Mouse (Mus musculus) limb, embryonic 12.5 days (tissue): ENCODE results near the gene Tut1. TPM values are rescaled to one million over a fixed set of nuclear protein-coding genes. Genes with fewer than 3 reads are reported as not detected.

Experiments used
- ATAC-seq: fragments of 200-750 bp; cut with Nextera tagmentation; 2 replicates; pipeline ENCODE4 v1.8.0; 2017; ENCODE audit warnings: low read depth, moderate TSS enrichment; ENCODE audit not compliant: insufficient number of reproducible peaks, insufficient read depth, low FRiP score, low TSS enrichment
- H3K27ac ChIP-seq: fragments of 300-500 bp; sonication (generic); 2 replicates; pipeline ENCODE4 v1.5.1; 2016; ENCODE audit warnings: mild to moderate bottlenecking, moderate library complexity
- H3K27me3 ChIP-seq: fragments of 300-500 bp; sonication (generic); 2 replicates; pipeline ENCODE4 v1.6.1; 2016; ENCODE audit warnings: mild to moderate bottlenecking, moderate library complexity
- H3K36me3 ChIP-seq: fragments of 300-500 bp; sonication (generic); 2 replicates; pipeline ENCODE4 v1.6.1; 2016; ENCODE audit warnings: mild to moderate bottlenecking, moderate library complexity
- H3K4me1 ChIP-seq: fragments of 300-500 bp; sonication (generic); replicated peaks from 2 replicates; pipeline ENCODE4 v1.6.1; 2016
- H3K4me2 ChIP-seq: fragments of 300-500 bp; sonication (generic); 2 replicates; pipeline ENCODE4 v1.6.1; 2016; ENCODE audit warnings: mild to moderate bottlenecking, moderate library complexity
- H3K4me3 ChIP-seq: fragments of 300-500 bp; sonication (generic); replicated peaks from 2 replicates; pipeline ENCODE4 v1.5.1; 2016; ENCODE audit warnings: mild to moderate bottlenecking
- H3K9ac ChIP-seq: fragments of 300-500 bp; sonication (generic); replicated peaks from 2 replicates; pipeline ENCODE4 v1.6.1; 2016; ENCODE audit warnings: mild to moderate bottlenecking, moderate library complexity
- H3K9me3 ChIP-seq: fragments of 300-500 bp; sonication (generic); 2 replicates; pipeline ENCODE4 v1.6.1; 2016; ENCODE audit warnings: mild to moderate bottlenecking, moderate library complexity
- WGBS: fragments of 180-500 bp; shearing (Covaris S2); methylation state at CpG from one replicate; pipeline ENCODE4 v1.1.7; 2016; 5-methylcytosine and 5-hydroxymethylcytosine counted together
- polyA plus RNA-seq: library from polyadenylated mRNA; unstranded; fragments of >200 nt; fragmentation: Nextera tagmentation; extraction: Ambion mirVana; gene quantifications from 2 replicates; pipeline ENCODE4 v1.2.1, GENCODE M21; 2016

The Tut1 gene
- polyA plus RNA-seq, 1 experiment from 2014 or later, result 39.7 TPM

DNA sequence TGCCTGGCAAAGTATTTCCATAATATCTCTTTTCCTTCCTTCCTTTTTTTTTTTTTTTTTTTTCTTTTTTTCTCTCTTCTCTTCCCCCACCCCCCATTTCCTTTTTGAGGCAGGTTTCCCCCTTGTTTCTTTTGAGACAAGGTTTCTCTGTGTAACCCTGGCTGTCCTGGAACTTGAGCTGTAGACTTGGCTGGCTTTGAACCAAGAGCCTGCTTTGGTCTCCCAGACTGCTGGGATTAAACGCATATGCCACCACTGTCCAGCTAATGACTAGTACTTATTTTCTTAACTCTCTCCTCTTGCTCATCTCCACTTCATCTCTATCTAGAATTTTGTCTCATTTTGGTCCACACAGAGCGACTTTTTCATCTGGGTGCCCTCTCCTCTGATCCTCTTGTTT is 10.6 kb upstream of the Tut1 start:
- peaks cover 34% of the 10 kb centered on the region for H3K4me1 ChIP-seq
- peak overlapping the region; percentile 98 for H3K9ac ChIP-seq
- peak overlapping the region; percentile 66 for H3K4me2 ChIP-seq
- peak overlapping the region; percentile 99; the same call in 1 of the 2 replicates for H3K27ac ChIP-seq
- peaks cover 71% of the 10 kb centered on the region for H3K36me3 ChIP-seq
- 75% methylated on average over 2 of the region's 2 CpGs for WGBS
- no peaks in the 10 kb centered on the region for H3K9me3 ChIP-seq
- ATAC-seq, result no peak
- no peaks in the 10 kb centered on the region for H3K27me3 ChIP-seq
- peak overlapping the region; percentile 74 for H3K4me3 ChIP-seq

DNA sequence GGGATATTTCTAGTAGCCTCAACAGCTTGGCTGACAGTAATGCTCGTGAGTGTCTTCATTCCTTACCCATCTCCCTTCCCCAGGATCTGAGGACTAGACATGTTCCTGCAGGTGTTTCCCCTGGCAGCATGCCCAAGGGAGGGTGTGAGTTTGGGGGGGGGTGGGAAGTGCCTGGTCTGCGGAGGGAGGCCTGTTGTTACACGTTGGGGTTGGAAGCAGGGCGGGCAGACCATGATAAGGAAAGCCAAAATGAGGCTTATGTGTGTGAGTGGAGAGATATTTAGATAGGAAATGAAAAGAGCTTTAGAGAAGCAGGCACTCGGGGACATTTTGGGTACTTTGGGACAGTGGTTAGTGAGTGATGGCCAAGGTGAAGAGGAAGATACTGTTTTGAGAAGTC is 9.6 kb upstream of the Tut1 start:
- H3K27me3 ChIP-seq, result no peaks in the 10 kb centered on the region
- WGBS, result 69% methylated on average over 5 of the region's 5 CpGs
- peak overlapping the region; percentile 74 for H3K4me3 ChIP-seq
- H3K36me3 ChIP-seq, result peaks cover 71% of the 10 kb centered on the region
- H3K9ac ChIP-seq, result peak overlapping the region; percentile 47
- peak overlapping the region; percentile 66 for H3K4me2 ChIP-seq
- no peak overlapping the region for H3K27ac ChIP-seq
- H3K4me1 ChIP-seq, result peaks cover 34% of the 10 kb centered on the region
- ATAC-seq, result no peak
- H3K9me3 ChIP-seq, result no peaks in the 10 kb centered on the region

DNA sequence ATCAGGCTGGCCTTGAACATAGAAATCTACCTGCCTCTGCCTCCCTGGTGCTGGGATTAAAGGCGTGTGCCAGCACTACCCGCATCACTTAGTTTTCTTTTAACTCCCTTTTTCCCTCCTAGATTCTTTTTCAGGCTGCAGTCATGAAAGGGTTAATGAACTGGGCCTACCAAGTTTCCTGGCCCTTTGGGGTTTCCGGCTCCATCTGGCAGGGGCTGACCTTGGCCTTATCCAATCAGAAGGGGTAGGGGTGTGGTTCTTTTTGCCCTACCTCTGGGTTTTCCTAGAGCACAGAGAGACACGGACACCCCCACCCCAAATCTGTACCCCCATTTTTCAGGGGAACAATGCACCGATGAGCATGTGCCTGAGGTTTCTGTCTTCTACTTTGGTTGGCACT is 8.9 kb upstream of the Tut1 start:
- H3K9me3 ChIP-seq, result no peaks in the 10 kb centered on the region
- H3K9ac ChIP-seq, result no peak overlapping the region; the same call in 1 of the 2 replicates
- no peak overlapping the region for H3K27ac ChIP-seq

DNA sequence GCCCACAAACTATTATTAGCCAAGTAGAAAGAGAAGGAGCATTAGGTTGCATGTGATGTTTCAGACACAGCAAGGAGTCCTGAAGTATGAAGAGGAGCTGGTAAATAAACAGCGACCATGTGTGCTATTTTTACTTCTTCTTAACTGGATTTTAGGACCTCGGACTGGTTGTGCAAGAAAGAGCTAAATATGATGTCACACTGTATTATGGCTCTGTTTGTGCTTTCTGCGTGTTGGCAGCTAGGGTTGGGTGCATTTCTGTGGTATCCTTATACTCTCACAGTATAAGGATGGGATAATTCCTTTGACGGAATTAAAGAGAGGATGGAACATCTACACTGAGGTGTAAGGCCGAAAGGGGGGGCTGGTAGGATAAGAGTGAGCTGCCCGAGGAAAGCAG is 8.4 kb upstream of the Tut1 start:
- ATAC-seq, result no peak
- Histone ChIP-seq H3K4me2 (peak overlapping the region; percentile 66), H3K4me3 (peak overlapping the region; percentile 21), H3K4me1 (peaks cover 34% of the 10 kb centered on the region), H3K36me3 (peaks cover 73% of the 10 kb centered on the region), H3K9me3 (no peaks in the 10 kb centered on the region), H3K9ac (no peak overlapping the region; the same call in 1 of the 2 replicates), H3K27me3 (no peaks in the 10 kb centered on the region), H3K27ac (no peak overlapping the region)
- 89% methylated on average over 6 of the region's 6 CpGs for WGBS

More for the DNA sequence above, 8.9 kb upstream of the Tut1 start:
- Histone ChIP-seq H3K4me2 (peak overlapping the region; percentile 66), H3K27me3 (no peaks in the 10 kb centered on the region), H3K4me3 (peak overlapping the region; percentile 21), H3K4me1 (peaks cover 34% of the 10 kb centered on the region), H3K36me3 (peaks cover 72% of the 10 kb centered on the region)
- 35% methylated on average over 5 of the region's 5 CpGs for WGBS
- ATAC-seq, result no peak

DNA sequence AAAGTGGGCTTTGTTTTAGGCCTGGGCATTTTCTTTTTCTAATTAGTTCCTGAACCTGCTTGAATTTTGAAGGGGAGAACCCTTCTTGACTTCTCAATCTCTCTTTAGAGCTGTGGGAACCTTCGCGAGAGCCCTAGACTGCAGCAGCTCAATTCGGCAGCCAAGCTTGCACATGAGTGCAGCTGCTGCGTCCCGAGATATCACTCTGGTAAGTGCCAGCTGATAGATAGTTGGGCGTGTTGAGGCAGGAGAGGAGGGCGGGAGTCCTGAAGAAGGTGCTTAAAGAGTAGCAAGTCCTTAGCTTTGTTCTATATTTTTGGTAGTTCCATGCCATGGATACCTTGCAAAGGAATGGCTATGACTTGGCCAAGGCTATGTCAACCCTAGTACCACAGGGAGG is 6.7 kb upstream of the Tut1 start:
- H3K4me1 ChIP-seq, result peaks cover 24% of the 10 kb centered on the region
- 88% methylated on average over 7 of the region's 7 CpGs for WGBS

DNA sequence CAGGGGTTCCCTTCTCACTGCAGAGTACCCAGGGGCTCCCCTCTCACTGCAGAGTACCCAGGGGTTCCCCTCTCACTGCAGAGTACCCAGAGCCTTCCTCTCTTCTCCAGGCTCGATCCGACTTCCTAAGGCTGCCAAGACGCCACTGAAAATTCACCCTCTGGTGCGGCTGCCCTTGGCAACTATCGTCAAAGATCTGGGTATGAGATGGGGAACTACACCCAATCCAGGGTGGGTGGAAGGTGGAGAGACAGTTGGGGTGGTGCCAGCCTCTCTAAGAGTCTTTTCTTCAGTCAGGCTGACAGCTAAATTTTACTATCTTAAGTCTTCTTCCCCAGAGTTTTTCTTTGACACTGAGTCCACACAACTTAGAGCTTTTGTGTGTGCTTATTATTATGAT is 3.5 kb upstream of the Tut1 start:
- H3K9ac ChIP-seq, result no peak overlapping the region
- no peak overlapping the region for H3K27ac ChIP-seq
- peaks cover 74% of the 10 kb centered on the region for H3K36me3 ChIP-seq
- H3K4me2 ChIP-seq, result no peak overlapping the region
- H3K4me3 ChIP-seq, result no peak overlapping the region
- ATAC-seq, result no peak
- H3K27me3 ChIP-seq, result no peaks in the 10 kb centered on the region
- WGBS, result 89% methylated on average over 5 of the region's 5 CpGs
- H3K4me1 ChIP-seq, result peaks cover 22% of the 10 kb centered on the region; the same call in 1 of the 2 replicates
- no peaks in the 10 kb centered on the region for H3K9me3 ChIP-seq

More for the DNA sequence above, 6.7 kb upstream of the Tut1 start:
- Histone ChIP-seq H3K27me3 (no peaks in the 10 kb centered on the region), H3K4me2 (no peak overlapping the region), H3K36me3 (peaks cover 84% of the 10 kb centered on the region), H3K9me3 (no peaks in the 10 kb centered on the region), H3K4me3 (no peak overlapping the region), H3K27ac (no peak overlapping the region), H3K9ac (no peak overlapping the region)
- ATAC-seq, result no peak

DNA sequence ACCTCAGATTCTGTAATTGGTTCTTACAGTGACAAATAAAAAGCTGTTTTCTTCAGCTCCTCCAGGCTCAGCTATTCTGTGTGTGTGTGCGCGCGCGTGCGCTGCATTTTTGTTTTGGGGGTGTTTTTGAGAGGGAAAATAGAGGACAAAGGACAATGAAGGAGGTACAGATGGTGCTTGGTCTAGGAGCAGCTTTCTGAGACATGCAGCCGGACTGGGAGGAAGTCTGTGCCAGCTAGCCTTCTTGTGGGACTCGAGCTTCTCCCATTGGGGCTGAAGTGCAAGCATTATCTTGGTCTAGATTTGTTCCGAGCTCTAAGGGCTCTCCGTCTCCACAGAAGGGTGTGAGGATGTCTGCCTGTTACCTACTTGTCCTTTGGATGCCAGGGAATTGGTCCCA is 1.4 kb upstream of the Tut1 start:
- Histone ChIP-seq H3K9me3 (no peaks in the 10 kb centered on the region), H3K4me1 (peaks cover 20% of the 10 kb centered on the region; the same call in 1 of the 2 replicates), H3K27ac (peak overlapping the region; percentile 64; the same call in 1 of the 2 replicates), H3K4me2 (no peak overlapping the region), H3K27me3 (no peaks in the 10 kb centered on the region), H3K4me3 (no peak overlapping the region), H3K9ac (peak overlapping the region; percentile 12; the same call in 1 of the 2 replicates), H3K36me3 (peaks cover 73% of the 10 kb centered on the region)
- ATAC-seq, result no peak
- 93% methylated on average over 9 of the region's 9 CpGs for WGBS

DNA sequence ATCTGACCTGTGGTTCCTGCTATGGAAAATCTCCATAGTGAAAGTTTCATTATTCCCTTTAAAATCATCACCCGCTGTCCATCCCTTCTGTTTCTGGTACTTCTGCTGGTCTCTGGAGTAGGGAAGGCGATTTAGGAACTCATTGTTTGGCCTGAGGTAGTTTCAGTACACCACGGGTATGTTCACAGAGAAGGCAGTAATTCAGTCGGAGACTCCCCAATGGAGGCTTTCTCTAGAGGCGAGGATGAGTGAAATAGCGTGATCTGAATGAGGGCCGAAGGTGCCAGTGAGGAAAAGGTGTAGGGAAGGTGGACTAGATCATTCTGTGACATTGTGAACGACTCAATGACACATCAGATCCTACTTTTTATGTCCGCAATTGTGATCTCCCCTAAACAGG is 524 bp downstream of the Tut1 start:
- H3K27me3 ChIP-seq, result no peaks in the 10 kb centered on the region

DNA sequence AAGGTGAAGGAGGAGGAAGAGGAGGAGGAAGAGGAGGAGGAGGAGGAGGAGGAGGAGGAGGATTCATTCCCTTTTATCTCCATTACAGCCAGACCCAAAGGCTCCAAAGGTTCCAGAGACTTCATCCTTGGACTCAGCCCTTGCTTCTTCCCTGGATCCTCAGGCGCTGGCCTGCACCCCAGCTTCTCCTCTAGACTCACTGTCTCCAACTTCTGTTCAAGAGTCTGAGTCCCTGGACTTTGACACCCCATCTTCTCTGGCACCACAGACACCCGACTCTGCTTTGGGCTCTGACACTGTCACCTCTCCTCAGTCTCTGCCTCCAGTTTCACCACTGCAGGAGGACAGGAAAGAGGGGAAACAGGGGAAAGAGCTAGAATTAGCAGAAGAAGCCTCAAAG is 8.6 kb downstream of the Tut1 start:
- WGBS, result 82% methylated on average over 2 of the region's 2 CpGs
- no peak overlapping the region for H3K9ac ChIP-seq
- H3K4me2 ChIP-seq, result no peak overlapping the region
- no peaks in the 10 kb centered on the region for H3K27me3 ChIP-seq
- H3K9me3 ChIP-seq, result no peaks in the 10 kb centered on the region
- no peak overlapping the region for H3K27ac ChIP-seq
- no peak for ATAC-seq
- H3K36me3 ChIP-seq, result peaks cover 84% of the 10 kb centered on the region
- H3K4me1 ChIP-seq, result peaks cover 11% of the 10 kb centered on the region
- H3K4me3 ChIP-seq, result no peak overlapping the region

More for the DNA sequence above, 524 bp downstream of the Tut1 start:
- H3K9me3 ChIP-seq, result no peaks in the 10 kb centered on the region
- 7% methylated on average over 9 of the region's 9 CpGs for WGBS
- peak overlapping the region; percentile 88 for H3K4me2 ChIP-seq
- H3K27ac ChIP-seq, result peak overlapping the region; percentile 69
- peak overlapping the region; percentile 77 for H3K9ac ChIP-seq
- H3K4me3 ChIP-seq, result peak overlapping the region; percentile 80
- H3K4me1 ChIP-seq, result peaks cover 20% of the 10 kb centered on the region; the same call in 1 of the 2 replicates
- H3K36me3 ChIP-seq, result peaks cover 70% of the 10 kb centered on the region
- no peak for ATAC-seq

DNA sequence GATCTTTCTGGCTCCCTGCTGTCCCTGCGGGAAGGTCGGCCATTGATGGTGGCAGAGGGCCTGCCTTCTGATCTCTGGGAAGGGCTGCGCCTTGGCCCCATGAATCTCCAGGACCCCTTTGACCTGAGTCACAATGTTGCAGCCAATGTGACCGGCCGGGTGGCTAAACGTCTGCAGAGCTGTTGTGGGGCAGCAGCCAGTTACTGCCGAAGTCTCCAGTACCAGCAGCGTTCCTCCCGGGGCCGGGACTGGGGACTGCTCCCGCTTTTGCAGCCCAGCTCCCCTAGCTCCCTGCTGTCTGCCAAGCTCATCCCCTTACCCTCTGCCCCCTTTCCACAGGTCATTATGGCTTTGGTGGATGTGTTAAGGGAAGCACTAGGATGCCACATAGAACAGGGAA is 11.4 kb downstream of the Tut1 start:
- peaks cover 16% of the 10 kb centered on the region for H3K4me1 ChIP-seq
- ATAC-seq, result no peak
- peak overlapping the region; percentile 91; the same call in 1 of the 2 replicates for H3K4me2 ChIP-seq
- H3K27ac ChIP-seq, result 0 out of 2 replicates have a peak overlapping the region, but pooled peaks have one; percentile 1
- peaks cover 75% of the 10 kb centered on the region for H3K36me3 ChIP-seq
- peak overlapping the region; percentile 82; the same call in 1 of the 2 replicates for H3K4me3 ChIP-seq
- no peaks in the 10 kb centered on the region for H3K9me3 ChIP-seq
- no peaks in the 10 kb centered on the region for H3K27me3 ChIP-seq
- 90% methylated on average over 11 of the region's 11 CpGs for WGBS
- H3K9ac ChIP-seq, result 0 out of 2 replicates have a peak overlapping the region, but pooled peaks have one; percentile 61

DNA sequence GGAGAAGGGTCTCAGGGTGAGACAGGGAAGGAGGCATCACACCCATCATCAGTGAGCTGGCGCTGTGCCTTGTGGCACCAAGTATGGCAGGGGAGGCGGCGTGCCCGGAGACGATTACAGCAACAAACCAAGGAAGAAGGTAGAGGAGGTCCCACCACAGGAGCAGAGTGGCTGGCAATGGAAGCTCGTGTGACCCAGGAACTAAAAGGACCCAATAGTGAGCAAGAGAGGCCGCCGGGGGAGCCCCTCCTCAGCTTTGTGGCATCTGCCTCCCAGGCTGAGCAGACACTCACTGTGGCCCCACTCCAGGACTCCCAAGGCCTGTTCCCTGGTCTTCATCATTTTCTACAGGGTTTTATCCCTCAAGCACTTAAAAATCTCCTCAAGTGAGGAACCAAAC is 12.1 kb downstream of the Tut1 start:
- WGBS, result 77% methylated on average over 8 of the region's 8 CpGs
- no peaks in the 10 kb centered on the region for H3K9me3 ChIP-seq
- peaks cover 75% of the 10 kb centered on the region for H3K36me3 ChIP-seq
- H3K27me3 ChIP-seq, result no peaks in the 10 kb centered on the region
- H3K4me2 ChIP-seq, result peak overlapping the region; percentile 91
- peak overlapping the region; percentile 82 for H3K4me3 ChIP-seq
- no peak for ATAC-seq
- peaks cover 16% of the 10 kb centered on the region for H3K4me1 ChIP-seq
- H3K27ac ChIP-seq, result peak overlapping the region; percentile 94
- peak overlapping the region; percentile 61; the same call in 1 of the 2 replicates for H3K9ac ChIP-seq

DNA sequence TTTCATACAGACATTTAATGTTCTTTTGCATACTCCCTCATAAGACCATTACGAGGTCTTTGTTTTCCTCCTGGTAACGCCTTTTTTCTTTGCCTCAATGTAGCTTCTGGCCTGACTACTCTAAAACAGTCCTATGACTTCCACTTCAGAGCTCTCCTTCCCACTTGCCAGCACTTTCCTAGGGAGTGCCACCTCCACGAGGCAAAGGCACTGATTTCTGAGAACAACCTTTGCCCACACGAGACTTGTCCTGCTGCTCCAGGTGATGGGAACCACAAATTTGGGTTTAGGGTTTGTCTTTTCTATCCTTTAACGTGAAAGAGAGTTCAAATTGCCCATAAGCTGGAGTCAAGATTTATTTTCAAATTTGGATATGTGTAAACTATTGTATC is 12.5 kb downstream of the Tut1 start:
- Histone ChIP-seq H3K36me3 (peaks cover 75% of the 10 kb centered on the region), H3K27ac (peak overlapping the region; percentile 94)

More for the DNA sequence above, 12.5 kb downstream of the Tut1 start:
- Histone ChIP-seq H3K27me3 (no peaks in the 10 kb centered on the region), H3K9me3 (no peaks in the 10 kb centered on the region), H3K4me1 (peaks cover 16% of the 10 kb centered on the region), H3K4me3 (peak overlapping the region; percentile 82), H3K9ac (peak overlapping the region; percentile 61), H3K4me2 (peak overlapping the region; percentile 91)
- 41% methylated on average over 5 of the region's 5 CpGs for WGBS
- ATAC-seq, result no peak
